Mouse (Mus musculus) embryonic fibroblast, embryonic 13.5 days (primary cell): Measurements from ENCODE around the gene Mrpl17.

Experiments used
- CTCF ChIP-seq: IDR thresholded peaks from 2 replicates; pipeline ENCODE4 v1.5.1; 2011; ENCODE audit warnings: mild to moderate bottlenecking, control low read depth, low read length, moderate library complexity, borderline replicate concordance; ENCODE audit not compliant: insufficient read depth
- POLR2A ChIP-seq: IDR thresholded peaks from 2 replicates; pipeline ENCODE4 v1.6.1; 2011; ENCODE audit warnings: low read depth, mild to moderate bottlenecking, control low read depth, low read length, moderate library complexity

GRCm38 (mm10) chr7:105784556-105784955 is 26.3 kb downstream of the Mrpl17 start:
- TF ChIP-seq POLR2A (no peak), CTCF (no peak)
